Comparison of ENCODE assay signal across 18 mouse cellular contexts in the genomic region with DNA sequence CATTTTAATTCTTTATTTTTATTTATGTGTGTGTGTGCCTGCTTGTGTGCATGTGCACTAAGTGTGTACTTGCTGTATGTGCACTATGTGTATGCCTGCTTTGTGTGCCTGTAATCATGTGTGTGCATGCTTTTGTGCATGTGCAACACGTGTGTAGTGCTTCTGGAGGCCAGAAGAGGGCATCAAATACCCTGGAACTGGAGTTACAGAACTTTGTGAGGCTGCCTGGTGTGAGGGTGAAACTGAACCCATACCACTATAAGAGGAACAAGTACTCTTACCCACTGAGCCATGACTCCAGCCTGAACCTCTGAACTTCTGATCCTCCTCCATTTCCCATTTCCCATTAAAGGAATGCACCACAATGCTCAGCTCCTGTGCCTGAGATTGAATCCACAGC. TPM values are rescaled to one million over a fixed set of nuclear protein-coding genes. Genes with fewer than 3 reads are reported as not detected.
"Had no signal": no experiment of that assay in that cellular context is flagged by ENCODE, and none has a peak within 500 bp of the region (broad histone marks: within the 10 kb centered on the region; RNA-seq: fewer than 3 reads in every experiment).

No protein-coding gene starts in this region.

- H3K27me3 ChIP-seq: liver, embryonic 15.5 days; stomach, embryonic 15.5 days had no signal

- H3K27ac ChIP-seq: left cerebral cortex, adult 2 months; liver, embryonic 15.5 days; midbrain, embryonic 12.5 days; neural tube, embryonic 13.5 days; stomach, embryonic 15.5 days had no signal

- H3K4me2 ChIP-seq: liver, embryonic 11.5 days; liver, embryonic 15.5 days; lung, embryonic 14.5 days; midbrain, embryonic 12.5 days; neural tube, embryonic 13.5 days; stomach, embryonic 15.5 days had no signal

- DNase-seq: kidney, adult 9 months; kidney, postnatal 10 days; kidney, postnatal 4 days; lung, embryonic 14.5 days; lung, postnatal 10 days; retina, postnatal 1 day; thymus, adult 2 months; thymus, postnatal 36 days had no signal

- H3K9me3 ChIP-seq: liver, embryonic 15.5 days; midbrain, embryonic 12.5 days; neural tube, embryonic 13.5 days; stomach, embryonic 15.5 days had no signal

- H3K4me1 ChIP-seq: liver, embryonic 15.5 days; neural tube, embryonic 13.5 days; stomach, embryonic 15.5 days had no signal

- ATAC-seq: intestine, postnatal 0 days; midbrain, embryonic 16.5 days had no signal

- H3K9ac ChIP-seq: liver, embryonic 15.5 days; lung, embryonic 14.5 days; midbrain, embryonic 12.5 days; neural tube, embryonic 13.5 days; stomach, embryonic 15.5 days had no signal

- H3K36me3 ChIP-seq: liver, embryonic 15.5 days; midbrain, embryonic 12.5 days; neural tube, embryonic 13.5 days; stomach, embryonic 15.5 days had no signal

- H3K4me3 ChIP-seq: left cerebral cortex, adult 2 months; liver, embryonic 15.5 days; midbrain, embryonic 12.5 days; neural tube, embryonic 13.5 days; stomach, embryonic 15.5 days had no signal

RNA-seq across cellular contexts. Expression of a gene that starts 59.9 kb away (rescaled TPM):
- total RNA-seq: megakaryocyte-erythroid progenitor cell, adult 5-6 weeks had no signal
- polyA plus RNA-seq: intestine, postnatal 0 days; liver, embryonic 11.5 days; liver, embryonic 15.5 days; lung, embryonic 14.5 days; neural tube, embryonic 13.5 days; spleen, adult 2 months; stomach, embryonic 15.5 days; thymus, adult 2 months had no signal
